Mouse (Mus musculus) cerebellum, postnatal 14 days (tissue): Measurements from ENCODE around the gene Nupl2.

Source experiments
- DNase-seq, 2 experiments: peaks; one replicate each; pipeline ENCODE4 v3.0.0; 2021; ENCODE audit warnings: mixed read lengths in 2 of 2

The Nupl2 gene

DNA sequence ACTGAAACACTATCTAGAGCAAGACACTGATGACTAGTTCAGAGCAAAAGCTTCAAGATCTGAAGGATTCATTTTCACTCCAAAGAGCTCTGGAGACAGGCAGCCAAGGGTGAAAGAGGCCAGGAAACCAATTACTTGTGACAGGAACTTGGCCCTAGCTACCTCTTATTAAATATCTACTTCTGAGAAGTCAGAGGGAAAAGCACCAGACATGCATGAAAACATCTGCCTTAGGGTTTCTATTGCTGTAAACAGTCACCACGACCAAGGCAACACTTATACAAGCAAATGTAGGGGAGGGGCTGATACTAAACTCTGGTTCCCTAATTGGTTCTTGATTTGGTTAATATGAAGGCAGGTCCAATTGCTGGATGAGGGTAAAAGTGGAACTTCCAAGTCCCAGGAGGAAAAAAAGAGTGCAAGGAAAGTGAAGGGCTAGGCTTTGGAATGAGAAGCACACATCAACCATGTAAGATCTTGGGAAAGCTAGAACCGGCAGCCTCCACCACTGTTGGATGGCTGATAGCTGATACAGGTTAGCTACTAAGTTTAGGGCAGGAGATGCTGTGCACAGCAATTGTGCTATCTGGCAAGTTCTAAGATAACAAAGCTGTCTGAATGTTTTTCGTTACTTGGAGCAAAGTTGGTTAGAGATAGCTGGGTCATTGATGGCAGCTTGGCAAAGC, 49.2 kb downstream of the Nupl2 start:
- DNase-seq = no peak

DNA sequence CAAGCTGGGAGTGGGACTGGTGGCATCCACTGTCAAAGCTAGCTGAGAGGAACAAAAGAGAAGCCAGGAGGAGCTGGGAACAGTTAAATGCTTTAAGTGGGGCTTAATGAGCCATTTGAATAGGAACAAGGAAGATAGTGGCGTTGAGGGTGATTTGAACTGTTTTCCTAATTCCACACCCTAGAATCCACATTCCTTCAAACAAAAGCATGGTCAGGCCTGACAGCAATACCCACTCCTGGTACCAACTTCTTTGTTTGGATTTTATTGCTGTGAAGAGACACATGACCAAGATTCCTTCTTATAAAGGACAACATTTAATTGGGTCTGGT, 49.8 kb downstream of the Nupl2 start:
- DNase-seq = no peak

DNA sequence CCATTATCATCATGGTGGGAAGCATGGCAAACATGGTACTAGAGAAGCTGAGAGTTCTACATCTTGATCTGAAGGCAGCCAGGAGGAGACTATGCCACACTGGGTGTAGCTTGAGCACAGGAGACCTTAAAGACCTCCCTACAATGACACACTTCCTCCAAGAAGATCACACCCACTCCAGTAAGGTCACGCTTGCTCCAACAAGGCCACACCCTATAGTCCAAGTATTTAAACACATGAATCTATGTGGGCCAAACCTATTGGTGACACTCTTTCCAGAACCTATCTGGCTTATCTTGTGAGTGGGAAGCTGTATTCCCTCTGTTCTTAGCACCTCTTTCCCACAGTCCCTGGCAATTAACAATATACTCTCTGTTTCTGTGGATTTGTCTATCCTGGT, 50.1 kb downstream of the Nupl2 start:
- DNase-seq = no peak
